Mouse (Mus musculus): ENCODE measurements at regions not wholly inside any gene's neighbourhood (a gene's known extent, or its start where the extent isn't known, plus 50 kb on each side); places are given as distances from the start of the nearest gene placed in this dataset.
"Not testable (repeated sequence)": the region's sequence is repeated elsewhere in the genome, so short reads cannot be mapped to it uniquely, and the experiment has no call there.

GRCm38 (mm10) chr2:129883417-129883816 lies 83.1 kb downstream of the Stk35 start:
- no peak for DNase-seq

- DNase-seq, result no peak
These were observed 84.0 kb downstream of the Stk35 start for GRCm38 (mm10) chr2:129884316-129884715.

- DNase-seq, result peak; percentile 19
These were observed 85.2 kb downstream of the Stk35 start for GRCm38 (mm10) chr2:129885536-129885935.

GRCm38 (mm10) chr2:129893231-129893630 lies 92.9 kb downstream of the Stk35 start:
- peak; percentile 12 for DNase-seq

GRCm38 (mm10) chr2:129893832-129894231 lies 93.5 kb downstream of the Stk35 start:
- DNase-seq, result no peak

- DNase-seq, result no peak
These were observed 94.6 kb downstream of the Stk35 start for GRCm38 (mm10) chr2:129894906-129895305.

- DNase-seq, result no peak
These were observed 95.1 kb downstream of the Stk35 start for GRCm38 (mm10) chr2:129895369-129895768.

- DNase-seq, result no peak
These were observed 96.4 kb downstream of the Stk35 start for GRCm38 (mm10) chr2:129896696-129897095.

GRCm38 (mm10) chr2:129903383-129904135 lies 103.2 kb downstream of the Stk35 start:
- DNase-seq, result no peak

- DNase-seq, result no peak
These were observed 104.4 kb downstream of the Stk35 start for GRCm38 (mm10) chr2:129904753-129905152.

- no peak for DNase-seq
These were observed 103.3 kb upstream of the Tgm3 start for GRCm38 (mm10) chr2:129908701-129909425.

GRCm38 (mm10) chr2:129911203-129911921 lies 100.8 kb upstream of the Tgm3 start:
- DNase-seq, result no peak

- DNase-seq, result no peak
These were observed 99.6 kb upstream of the Tgm3 start for GRCm38 (mm10) chr2:129912556-129912955.

GRCm38 (mm10) chr2:129914261-129914660 lies 97.9 kb upstream of the Tgm3 start:
- DNase-seq, result no peak

GRCm38 (mm10) chr2:129916411-129916810 lies 95.7 kb upstream of the Tgm3 start:
- DNase-seq, result no peak

GRCm38 (mm10) chr2:129918141-129918790 lies 93.9 kb upstream of the Tgm3 start:
- no peak for DNase-seq

- DNase-seq, result no peak
These were observed 92.6 kb upstream of the Tgm3 start for GRCm38 (mm10) chr2:129919551-129919950.

- no peak for DNase-seq
These were observed 84.9 kb upstream of the Tgm3 start for GRCm38 (mm10) chr2:129927218-129927617.

GRCm38 (mm10) chr2:129933578-129933977 lies 78.6 kb upstream of the Tgm3 start:
- no peak for DNase-seq

GRCm38 (mm10) chr2:129942824-129943223 lies 69.3 kb upstream of the Tgm3 start:
- no peak for DNase-seq

GRCm38 (mm10) chr2:129947847-129948553 lies 64.1 kb upstream of the Tgm3 start:
- no peak for DNase-seq

- not testable (repeated sequence) for DNase-seq
These were observed 62.4 kb upstream of the Tgm3 start for GRCm38 (mm10) chr2:129949786-129950185.

Measured in gastrocnemius, postnatal 10 days (tissue).